Mouse (Mus musculus) erythroblast, embryonic 14.5 days (primary cell): ENCODE results near the gene Nsmf.

Experiments
- GATA1 ChIP-seq: IDR thresholded peaks from 2 replicates; pipeline ENCODE4 v1.6.1; 2012; ENCODE audit warnings: low read length, inconsistent platforms, mixed read lengths
- TAL1 ChIP-seq: IDR thresholded peaks from 3 replicates; pipeline ENCODE4 v1.6.1; 2012; ENCODE audit warnings: low read length, inconsistent platforms, mixed read lengths

- TF ChIP-seq TAL1 (no peak), GATA1 (no peak)
Measured at GRCm38 (mm10) chr2:25063523-25063922, 9.4 kb downstream of the Nsmf start.
